Mouse (Mus musculus) ES-E14 (cell line): ENCODE data around the gene Safb2. TPM values are rescaled to one million over a fixed set of nuclear protein-coding genes. Genes with fewer than 3 reads are reported as not detected.

Source experiments
- DNase-seq: peaks from one replicate; pipeline ENCODE4 v3.0.0-alpha.2; 2013; ENCODE audit warnings: low read depth, low spot score
- H3K27ac ChIP-seq: 2 replicates; pipeline ENCODE4 v1.5.1; 2012; ENCODE audit warnings: low read depth, mild to moderate bottlenecking, low read length, moderate library complexity, mixed read lengths; ENCODE audit not compliant: poor library complexity, insufficient read depth, severe bottlenecking
- H3K36me3 ChIP-seq: 2 replicates; pipeline ENCODE4 v1.6.1; 2012; ENCODE audit warnings: mild to moderate bottlenecking, low read length, moderate library complexity, mixed read lengths; ENCODE audit not compliant: control insufficient read depth, poor library complexity, insufficient read depth, severe bottlenecking
- H3K4me1 ChIP-seq, 2 experiments: fragments of 150-350 bp in 1 of 2; sonication (generic) in 1 of 2; 2 replicates each; pipeline ENCODE4 v1.6.1; 2012; ENCODE audit warnings: low read length in 2 of 2, mild to moderate bottlenecking in 1 of 2, mixed read lengths in 1 of 2; ENCODE audit not compliant: control insufficient read depth in 2 of 2, insufficient read depth in 2 of 2, poor library complexity in 1 of 2
- H3K4me3 ChIP-seq, 2 experiments: fragments of 150-350 bp in 1 of 2; sonication (generic) in 1 of 2; 2 replicates each; pipeline ENCODE4 v1.5.1; 2012; ENCODE audit warnings: low read length in 2 of 2, low read depth in 1 of 2, mild to moderate bottlenecking in 1 of 2, mixed read lengths in 1 of 2; ENCODE audit not compliant: insufficient read depth in 1 of 2, poor library complexity in 1 of 2, severe bottlenecking in 1 of 2
- H3K9ac ChIP-seq: 2 replicates; pipeline ENCODE4 v1.6.1; 2012; ENCODE audit warnings: low read depth, mild to moderate bottlenecking, low read length, mixed read lengths; ENCODE audit not compliant: poor library complexity, insufficient read depth, severe bottlenecking
- H3K9me3 ChIP-seq: fragments of 150-350 bp; sonication (generic); 2 replicates; pipeline ENCODE4 v1.6.1; 2012; ENCODE audit warnings: low read depth, mild to moderate bottlenecking, low read length; ENCODE audit not compliant: control insufficient read depth, insufficient read depth
- CHD2 ChIP-seq: IDR thresholded peaks from 2 replicates; pipeline ENCODE4 v1.6.1; 2014; ENCODE audit warnings: mild to moderate bottlenecking, low read depth, low read length, inconsistent platforms
- HCFC1 ChIP-seq: IDR thresholded peaks from 2 replicates; pipeline ENCODE4 v1.6.1; 2012; ENCODE audit warnings: low read length, inconsistent platforms, borderline replicate concordance; ENCODE audit not compliant: insufficient read depth
- MAFK ChIP-seq: IDR thresholded peaks from 2 replicates; pipeline ENCODE4 v1.6.1; 2014; ENCODE audit warnings: mild to moderate bottlenecking, low read depth, low read length, inconsistent platforms; ENCODE audit not compliant: insufficient read depth
- ZC3H11A ChIP-seq: IDR thresholded peaks from 2 replicates; pipeline ENCODE4 v1.6.1; 2012; ENCODE audit warnings: low read depth, mild to moderate bottlenecking, inconsistent platforms, low read length, borderline replicate concordance
- ZNF384 ChIP-seq: IDR thresholded peaks from 2 replicates; pipeline ENCODE4 v1.6.1; 2012; ENCODE audit warnings: low read depth, low read length, inconsistent platforms
- in situ Hi-C, 2 experiments: fragments of 600-800 bp; cut with MboI; formaldehyde crosslinking; loops; one replicate each; pipeline ENCODE4 v1.15.1; 2025; ENCODE audit warnings: low sequenced_read_pairs in 2 of 2, inconsistent platforms in 1 of 2; ENCODE audit not compliant: unreplicated experiment in 2 of 2
- total RNA-seq: library from RNA; depleted of rRNA; stranded (reverse); fragments of 300-350 nt; gene quantifications from 2 replicates; pipeline ENCODE4 v1.2.3, GENCODE M21; 2012

Gene Safb2
- total RNA-seq, 1 experiment, result 113 TPM

- TF ChIP-seq ZNF384, result no peak
- TF ChIP-seq ZC3H11A, result no peak
- no peak for TF ChIP-seq HCFC1
- no peak for TF ChIP-seq MAFK
- no peak for TF ChIP-seq CHD2
- no peak for DNase-seq
- Histone ChIP-seq H3K4me1 (no peaks in the 10 kb centered on the region; a peak in 1 of 4 replicates), H3K9ac (no peak overlapping the region), H3K9me3 (no peaks in the 10 kb centered on the region), H3K4me3 (no peak overlapping the region), H3K36me3 (no peaks in the 10 kb centered on the region), H3K27ac (no peak overlapping the region)
- in situ Hi-C loops, result no loop called here
Measured at GRCm38 (mm10) chr17:56537912-56538311, 46.5 kb downstream of the Safb2 start.

- no peaks in the 10 kb centered on the region for H3K9me3 ChIP-seq
- TF ChIP-seq ZC3H11A (no peak), ZNF384 (no peak)
- H3K4me1 ChIP-seq, result no peaks in the 10 kb centered on the region; a peak in 1 of 4 replicates
- no peak overlapping the region for H3K4me3 ChIP-seq
- H3K27ac ChIP-seq, result no peak overlapping the region
- H3K36me3 ChIP-seq, result no peaks in the 10 kb centered on the region
- no peak overlapping the region for H3K9ac ChIP-seq
- in situ Hi-C loops, result no loop called here
- DNase-seq, result no peak
Measured at GRCm38 (mm10) chr17:56536874-56537273, 47.5 kb downstream of the Safb2 start.

GRCm38 (mm10) chr17:56536192-56536591 lies 48.2 kb downstream of the Safb2 start:
- no peak for TF ChIP-seq ZC3H11A
- no peak for TF ChIP-seq CHD2
- no peak for TF ChIP-seq ZNF384
- no peak for TF ChIP-seq HCFC1
- no peak for TF ChIP-seq MAFK
- H3K27ac ChIP-seq, result no peak overlapping the region
- in situ Hi-C loops, result no loop called here

GRCm38 (mm10) chr17:56524943-56525342 lies 59.4 kb downstream of the Safb2 start:
- no peak overlapping the region for H3K9ac ChIP-seq
- no peak for TF ChIP-seq CHD2
- TF ChIP-seq HCFC1, result no peak
- no peak for TF ChIP-seq ZNF384
- no peak for TF ChIP-seq MAFK
- no peak for TF ChIP-seq ZC3H11A
- H3K9me3 ChIP-seq, result no peaks in the 10 kb centered on the region
- no peak for DNase-seq
- in situ Hi-C loops, result no loop called here
- no peak overlapping the region for H3K4me3 ChIP-seq
- H3K4me1 ChIP-seq, result no peaks in the 10 kb centered on the region
- no peaks in the 10 kb centered on the region for H3K36me3 ChIP-seq
- no peak overlapping the region for H3K27ac ChIP-seq

More at GRCm38 (mm10) chr17:56536192-56536591, 48.2 kb downstream of the Safb2 start:
- no peak overlapping the region for H3K4me3 ChIP-seq
- H3K36me3 ChIP-seq, result no peaks in the 10 kb centered on the region
- H3K4me1 ChIP-seq, result no peaks in the 10 kb centered on the region; a peak in 1 of 4 replicates
- no peak overlapping the region for H3K9ac ChIP-seq
- no peaks in the 10 kb centered on the region for H3K9me3 ChIP-seq
- DNase-seq, result no peak

GRCm38 (mm10) chr17:56522744-56523143 lies 61.6 kb downstream of the Safb2 start:
- DNase-seq, result no peak
- no peak overlapping the region for H3K9ac ChIP-seq
- no peaks in the 10 kb centered on the region for H3K4me1 ChIP-seq
- H3K27ac ChIP-seq, result no peak overlapping the region
- no peaks in the 10 kb centered on the region for H3K9me3 ChIP-seq
- TF ChIP-seq CHD2 (no peak), MAFK (no peak), HCFC1 (no peak), ZNF384 (no peak), ZC3H11A (no peak)
- no peak overlapping the region for H3K4me3 ChIP-seq
- in situ Hi-C loops, result no loop called here
- H3K36me3 ChIP-seq, result no peaks in the 10 kb centered on the region
